8 mouse cellular contexts compared by ENCODE assay signal in the genomic region with DNA sequence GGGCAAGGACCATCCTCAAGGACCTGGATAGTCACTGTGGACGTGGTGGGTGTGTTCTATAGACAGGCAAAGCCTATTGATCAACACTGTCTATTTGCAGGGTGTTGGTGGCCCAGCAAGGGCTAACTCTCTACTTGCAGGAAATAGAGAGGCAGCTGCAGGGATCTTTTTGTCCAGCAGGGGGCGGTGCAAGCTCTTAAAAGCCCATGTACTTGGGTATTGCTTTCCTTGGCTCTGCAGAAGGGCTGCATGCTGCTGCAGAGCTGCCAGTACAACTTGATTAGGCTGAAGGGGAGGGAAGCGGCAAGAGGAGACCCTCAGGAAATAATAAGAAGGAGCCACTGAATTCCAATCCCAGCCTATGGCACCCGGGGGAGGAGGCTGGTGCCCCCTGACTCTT. TPM values are rescaled to one million over a fixed set of nuclear protein-coding genes. Genes with fewer than 3 reads are reported as not detected.
A peak's percentile ranks its signal among the peaks of the same experiment; 100 is the strongest.
DNase-seq lines count a peak whose midpoint lies in the region; ATAC-seq lines count a peak whose summit lies in the region.

No protein-coding gene starts in this region.

- H3K27me3 ChIP-seq in hindbrain, embryonic 15.5 days, result no peaks in the 10 kb centered on the region

- H3K9me3 ChIP-seq in hindbrain, embryonic 15.5 days, result no peaks in the 10 kb centered on the region

- peaks cover 15% of the 10 kb centered on the region for H3K4me1 ChIP-seq in hindbrain, embryonic 15.5 days (replicated peaks)

- no peak overlapping the region for H3K4me2 ChIP-seq in hindbrain, embryonic 15.5 days

- no peaks in the 10 kb centered on the region for H3K36me3 ChIP-seq in hindbrain, embryonic 15.5 days

- peak; percentile 95 for DNase-seq in NIH3T3 (ENCODE audit: low read depth)
- DNase-seq in cerebellum, adult 9-11 months, result peak; percentile 75
- peak; percentile 82 to 97 for DNase-seq in frontal cortex, postnatal 14 days (ENCODE audit: low spot score in 2 of 2)
- DNase-seq in layer of hippocampus, postnatal 25 days (ENCODE audit: extremely low spot score in 1 of 2, low spot score in 1 of 2), result peak; percentile 98 to 100
- peak; percentile 97 to 98 for DNase-seq in right cerebral cortex, adult 2 months (ENCODE audit: low spot score in 2 of 2)
- DNase-seq in urinary bladder, postnatal 10 days (ENCODE audit: low spot score), result peak; percentile 83

- peak; percentile 52; the same call in 1 of the 2 replicates for ATAC-seq in hindbrain, embryonic 15.5 days (ENCODE audit: low FRiP score, low read depth)
- ATAC-seq in megakaryocyte, adult 5-6 weeks (ENCODE audit: poor library complexity, severe bottlenecking), result peak; percentile 77

- H3K27ac ChIP-seq in hindbrain, embryonic 15.5 days (replicated peaks), result no peak overlapping the region

- no peak overlapping the region for H3K9ac ChIP-seq in hindbrain, embryonic 15.5 days

- 3% methylated on average over 4 of the region's 4 CpGs for WGBS in hindbrain, embryonic 15.5 days

- H3K4me3 ChIP-seq in hindbrain, embryonic 15.5 days, result no peak overlapping the region

RNA-seq across cellular contexts. Expression of gene Sept9, which starts 38.7 kb away (rescaled TPM):
- polyA plus RNA-seq in hindbrain, embryonic 15.5 days (2015; fragmentation: Nextera tagmentation; extraction: Ambion mirVana), result 107 and 111 TPM in 2 replicates
- 100 to 1,000 TPM; 114 to 119 TPM for total RNA-seq in layer of hippocampus, postnatal 25 days (2021)
- total RNA-seq in megakaryocyte, adult 5-6 weeks (2015), result 162 and 178 TPM in 2 replicates
- total RNA-seq in megakaryocyte, adult 5-6 weeks (2017), result 335 and 338 TPM in 2 replicates
